Mouse (Mus musculus) cerebellum, adult 9-10 months (tissue): ENCODE data around the gene Ptprj.

Experiments
- DNase-seq: peaks from one replicate; pipeline ENCODE4 v3.0.0; 2022

Ptprj gene

DNA sequence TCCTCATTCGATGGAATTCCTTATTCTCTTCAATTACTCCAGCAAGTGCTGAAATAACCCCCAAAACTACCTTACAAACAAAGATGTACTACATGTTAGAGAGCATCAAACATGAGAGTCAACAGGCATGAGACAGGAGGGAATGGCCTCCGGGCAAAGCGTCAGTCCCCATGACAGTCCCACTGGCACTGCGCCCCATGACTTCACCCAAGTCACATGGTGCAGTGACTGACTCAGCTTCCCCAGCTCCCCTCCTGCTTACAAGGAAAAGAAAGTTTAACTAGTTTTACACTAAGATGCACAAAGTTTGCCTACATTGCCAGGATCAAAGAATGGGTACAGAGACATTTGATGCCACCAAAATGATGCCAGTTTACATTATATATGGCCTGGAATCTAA is 71.2 kb downstream of the Ptprj start:
- DNase-seq = no peak

GRCm38 (mm10) chr2:90506143-90506542 is 74.3 kb downstream of the Ptprj start:
- DNase-seq = no peak

DNA sequence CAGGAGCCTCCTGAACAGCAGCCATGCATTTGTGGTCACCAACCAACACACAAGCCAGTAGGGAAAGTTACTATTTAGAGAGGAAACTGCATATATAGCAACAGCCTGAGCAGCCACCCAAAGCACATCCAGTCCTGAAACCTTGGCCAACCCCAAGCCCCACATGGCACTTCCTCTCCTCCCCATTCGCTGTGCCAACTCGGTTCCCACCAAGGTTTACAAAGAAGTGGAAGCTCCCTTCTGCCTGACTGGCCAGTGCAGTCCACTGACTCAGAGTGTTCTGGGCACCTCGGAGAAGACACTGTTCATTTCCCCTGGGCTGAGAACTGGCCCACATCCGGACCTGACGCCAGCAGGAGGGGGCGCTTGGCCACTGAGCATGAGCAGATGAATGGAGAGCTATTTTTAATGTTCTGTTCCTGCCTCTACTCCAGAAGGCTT is 75.7 kb downstream of the Ptprj start:
- DNase-seq = peak; percentile 94

- no peak for DNase-seq
Measured at GRCm38 (mm10) chr2:90503182-90503833, 77.1 kb downstream of the Ptprj start.

- no peak for DNase-seq
Measured at GRCm38 (mm10) chr2:90502738-90503137, 77.7 kb downstream of the Ptprj start.

GRCm38 (mm10) chr2:90501708-90502107 is 78.7 kb downstream of the Ptprj start:
- peak; percentile 53 for DNase-seq

DNA sequence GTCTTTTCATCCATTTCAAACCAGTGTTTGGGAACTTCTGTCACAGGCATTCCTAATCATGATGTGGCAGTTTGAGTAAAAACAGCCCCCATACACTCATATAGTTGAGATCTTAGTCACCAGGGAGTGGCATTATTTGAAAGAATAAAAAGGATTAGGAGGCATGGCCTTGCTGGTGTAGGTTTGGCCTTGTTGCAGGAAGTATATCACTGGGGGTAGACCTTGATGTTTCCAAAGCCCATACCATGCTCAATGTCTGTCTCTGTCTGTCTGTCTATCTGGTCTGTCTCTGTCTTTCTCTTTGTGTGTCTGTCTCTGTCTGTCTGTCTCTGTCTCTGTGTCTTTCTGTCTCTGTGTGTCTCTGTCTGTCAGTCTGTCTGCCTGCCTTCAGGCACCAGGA is 79.6 kb downstream of the Ptprj start:
- no peak for DNase-seq

DNA sequence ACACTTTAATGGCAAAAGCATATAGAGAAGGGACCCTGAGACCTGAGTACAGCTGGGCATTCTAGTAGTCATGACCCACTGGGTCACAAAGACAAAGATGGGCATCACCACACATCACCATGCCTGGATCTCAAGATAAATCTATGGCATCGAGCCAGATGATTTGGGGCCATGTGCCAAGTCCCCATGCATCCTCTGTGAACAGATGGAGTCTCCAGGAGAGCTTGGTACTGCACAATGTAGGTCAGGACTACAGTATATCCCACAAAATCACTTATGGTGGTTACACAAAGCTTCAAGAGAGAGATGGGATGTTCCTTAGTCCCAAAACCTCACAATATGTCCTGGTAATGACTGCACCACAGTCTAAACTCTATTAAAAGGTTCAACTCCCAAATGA is 81.4 kb downstream of the Ptprj start:
- peak; percentile 98 for DNase-seq

DNA sequence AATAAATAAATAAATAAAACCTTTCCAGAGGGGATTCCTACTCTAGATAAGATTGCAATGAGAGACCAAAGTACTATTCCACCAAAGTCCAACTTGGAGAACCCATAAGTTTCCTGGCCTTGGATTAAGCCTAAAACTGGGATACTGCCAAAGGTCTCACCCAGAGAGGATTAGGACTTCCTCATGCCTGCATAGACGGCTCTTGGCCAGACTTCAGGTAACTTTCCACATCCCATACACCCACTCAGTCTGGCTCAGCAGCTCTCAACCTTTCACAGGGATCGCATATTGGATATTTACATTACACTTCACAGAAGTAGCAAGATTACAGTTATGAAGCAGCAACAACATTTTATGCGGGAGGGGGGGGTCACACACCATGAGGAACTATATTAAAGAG is 82.9 kb downstream of the Ptprj start:
- DNase-seq = peak; percentile 62

DNA sequence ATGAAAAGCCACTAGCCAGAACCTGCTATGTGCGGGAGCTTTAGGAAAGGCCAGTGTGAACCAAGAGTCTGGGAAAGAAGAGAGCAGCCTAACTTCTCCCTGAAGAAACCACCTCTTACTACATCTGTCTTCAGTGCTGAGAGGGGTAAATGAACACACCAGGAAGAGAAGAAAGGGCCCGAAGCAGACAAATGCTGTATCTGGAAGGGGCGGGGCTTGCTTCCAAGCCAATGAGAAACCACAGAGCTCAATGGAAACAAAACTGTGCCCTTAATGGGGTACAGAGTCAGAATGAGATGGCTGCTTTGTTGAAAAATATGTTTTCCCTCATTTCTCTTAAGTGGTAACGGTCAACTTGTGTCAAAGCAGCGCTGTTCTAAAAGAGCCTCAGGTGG is 83.8 kb downstream of the Ptprj start:
- DNase-seq = no peak

GRCm38 (mm10) chr2:90496012-90496679 is 84.3 kb downstream of the Ptprj start:
- DNase-seq = no peak

DNA sequence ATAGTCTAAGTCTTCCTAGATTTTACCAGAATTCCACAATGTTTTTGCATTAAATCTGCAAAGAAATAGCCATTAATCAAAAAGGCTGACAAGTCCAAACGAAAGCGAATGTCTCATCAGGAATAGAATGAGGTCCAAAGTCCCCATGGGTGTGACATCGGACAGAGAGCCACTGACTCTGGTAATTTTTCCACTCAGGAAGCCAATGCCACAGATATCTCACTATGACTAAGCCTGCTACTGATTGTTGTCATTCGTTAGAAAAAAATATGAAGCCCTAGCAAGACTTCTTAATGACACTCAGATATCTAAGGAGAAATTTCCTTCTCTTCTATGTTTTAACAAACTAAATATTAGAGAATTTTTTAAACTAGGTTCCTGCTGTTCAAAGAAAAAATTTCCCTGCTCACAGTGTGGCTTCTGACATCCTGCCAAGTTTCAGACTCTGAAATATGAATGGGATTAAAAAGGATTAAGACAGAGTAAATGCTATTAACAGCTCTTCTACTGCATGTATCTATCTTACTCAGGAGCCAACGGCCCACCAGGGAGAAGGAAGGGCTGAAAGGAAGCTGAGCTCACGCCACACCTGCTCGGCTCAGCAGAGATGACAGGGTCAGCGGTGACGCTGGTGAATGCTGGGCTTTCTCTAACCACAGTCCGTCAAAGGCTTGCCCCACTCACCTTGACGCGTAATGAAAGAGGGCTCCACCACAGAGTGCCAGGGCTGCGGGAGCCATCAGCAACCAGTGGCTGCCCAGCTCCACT is 90.0 kb downstream of the Ptprj start:
- DNase-seq = peak; percentile 77

DNA sequence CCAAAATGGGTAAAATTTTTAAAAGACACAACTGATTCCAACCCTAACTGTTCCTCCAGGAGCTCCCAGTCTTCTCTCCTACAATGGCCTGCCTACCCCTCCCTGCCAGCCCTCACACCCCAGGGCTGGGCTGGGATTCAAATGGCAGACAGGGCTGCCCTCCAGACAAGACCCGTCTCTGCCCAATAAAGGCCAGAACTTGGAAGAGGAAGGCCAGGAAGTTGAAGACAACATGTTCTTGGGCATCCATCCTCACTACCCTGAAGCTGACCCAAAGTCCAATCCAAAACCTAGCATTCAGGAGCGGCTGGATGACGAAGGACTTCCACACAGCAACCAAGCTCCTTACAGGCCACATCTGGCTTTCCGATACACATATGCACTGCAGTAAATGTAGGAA is 90.6 kb downstream of the Ptprj start:
- peak; percentile 76 for DNase-seq

DNA sequence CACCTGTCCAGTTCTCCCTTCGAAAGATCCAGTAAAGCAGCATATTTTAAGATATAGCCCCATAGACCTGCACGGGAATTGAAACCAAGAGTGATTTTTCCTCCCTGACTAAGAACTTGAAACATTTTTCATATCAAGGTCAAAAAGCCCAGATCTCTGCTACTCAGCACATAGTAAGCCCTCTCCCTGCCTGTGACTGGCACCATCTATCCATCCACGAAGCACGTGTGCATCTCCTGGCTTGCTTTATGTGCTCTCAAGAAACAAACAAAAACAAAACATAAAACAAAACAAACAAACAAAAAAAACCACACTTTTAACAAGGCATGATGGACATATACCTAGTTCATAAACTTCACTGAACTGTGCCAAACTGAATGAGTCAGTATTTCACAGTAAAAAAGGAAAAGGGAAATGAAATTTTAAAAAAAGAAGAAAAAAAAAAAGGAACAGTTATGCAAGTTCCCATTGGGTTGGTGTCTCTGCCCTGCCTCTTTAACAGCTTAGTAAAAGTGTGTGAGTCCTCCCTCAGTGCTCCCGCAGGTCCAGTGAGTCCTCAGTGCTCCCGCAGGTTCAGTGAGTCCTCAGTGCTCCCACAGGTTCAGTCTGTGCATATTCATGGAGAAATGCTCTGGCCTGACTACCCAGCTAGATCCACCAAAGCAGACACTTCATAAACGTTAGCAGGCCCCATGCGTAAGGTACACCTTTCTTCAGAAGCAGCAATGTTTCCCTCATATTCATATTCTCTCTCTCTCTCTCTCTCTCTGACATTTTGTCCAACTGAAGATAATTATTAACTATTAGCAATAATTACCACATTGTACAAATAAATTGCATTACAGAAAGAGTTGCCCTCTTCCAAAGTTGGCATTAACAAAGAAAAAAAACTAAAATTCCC is 91.5 kb downstream of the Ptprj start:
- DNase-seq = no peak

GRCm38 (mm10) chr2:90487471-90488238 is 92.8 kb downstream of the Ptprj start:
- DNase-seq = no peak

DNA sequence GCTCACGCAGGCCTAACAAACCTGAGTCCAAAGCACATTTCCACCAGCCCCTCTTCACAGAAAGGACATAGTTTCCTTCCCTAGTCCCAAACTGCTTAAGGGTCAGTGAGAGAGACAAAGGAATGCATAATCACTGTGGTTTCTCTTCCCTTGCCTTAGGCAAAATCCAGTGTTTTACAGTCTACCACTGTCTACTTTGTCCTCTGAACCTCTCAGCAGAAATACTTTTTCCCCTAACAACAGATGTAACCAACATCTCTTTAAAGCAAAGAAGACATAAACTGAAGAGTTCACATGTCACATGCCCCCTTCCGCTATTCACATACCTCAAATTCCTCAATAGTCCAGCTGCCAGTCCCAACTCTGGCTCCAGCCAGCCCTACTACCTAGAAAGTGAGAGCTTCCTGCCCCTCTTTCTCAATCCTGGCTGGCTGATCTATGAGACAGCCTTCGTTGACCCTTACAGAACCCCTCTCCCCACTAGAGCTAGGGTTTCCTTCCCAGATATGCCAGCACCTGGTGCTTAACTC is 94.2 kb downstream of the Ptprj start:
- no peak for DNase-seq

- no peak for DNase-seq
Measured at GRCm38 (mm10) chr2:90481505-90481904, 98.9 kb downstream of the Ptprj start.

DNA sequence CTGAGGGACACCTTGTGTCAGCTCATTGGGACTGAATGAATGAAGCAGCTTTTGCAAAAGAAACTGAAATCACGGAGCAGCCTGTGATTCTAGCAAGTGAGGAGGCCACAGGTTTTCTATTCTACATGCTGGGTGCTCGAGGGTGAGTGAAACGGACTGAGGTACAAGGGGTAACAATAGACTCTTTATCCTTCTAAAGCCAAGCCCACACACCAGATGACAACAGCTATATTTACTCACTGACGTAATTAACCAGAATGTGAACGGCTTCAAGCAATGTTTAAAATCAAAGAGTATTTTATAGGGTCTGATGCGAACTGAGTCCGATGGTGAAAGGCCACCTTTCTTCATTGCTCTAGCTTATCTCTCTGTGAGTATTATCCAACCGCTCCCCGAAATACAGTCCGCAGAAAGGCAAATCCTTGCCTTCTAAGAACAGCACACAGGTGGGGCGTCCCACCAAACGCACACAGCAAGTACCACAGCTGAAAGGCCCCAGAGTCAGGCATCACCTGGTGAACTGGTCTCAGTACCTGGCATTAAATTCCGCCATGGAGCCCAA is 99.6 kb downstream of the Ptprj start:
- DNase-seq = peak; percentile 7

GRCm38 (mm10) chr2:90478531-90478930 is 101.9 kb downstream of the Ptprj start:
- no peak for DNase-seq

DNA sequence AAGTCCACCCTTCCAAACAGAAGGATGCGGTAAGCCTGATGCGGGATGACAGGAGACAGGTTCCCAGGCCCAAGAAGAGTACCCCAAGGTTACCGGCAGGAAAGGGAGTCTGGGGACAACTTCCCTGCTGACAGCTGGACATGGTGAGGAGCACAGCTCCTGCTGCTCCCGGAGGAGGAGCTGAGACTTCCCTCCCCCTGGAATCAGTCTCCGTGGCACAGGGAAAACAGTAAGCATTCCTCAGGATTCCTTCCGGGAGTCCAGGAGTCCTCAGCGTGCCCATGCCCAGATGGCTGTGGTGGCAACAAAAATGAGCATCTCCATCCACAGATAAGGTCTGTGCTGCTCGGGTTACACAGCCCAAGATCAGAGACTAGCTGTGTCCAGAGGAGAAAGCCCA is 102.8 kb downstream of the Ptprj start:
- peak; percentile 53 for DNase-seq

- DNase-seq = peak; percentile 29
Measured at GRCm38 (mm10) chr2:90476792-90477191, 103.7 kb downstream of the Ptprj start.

DNA sequence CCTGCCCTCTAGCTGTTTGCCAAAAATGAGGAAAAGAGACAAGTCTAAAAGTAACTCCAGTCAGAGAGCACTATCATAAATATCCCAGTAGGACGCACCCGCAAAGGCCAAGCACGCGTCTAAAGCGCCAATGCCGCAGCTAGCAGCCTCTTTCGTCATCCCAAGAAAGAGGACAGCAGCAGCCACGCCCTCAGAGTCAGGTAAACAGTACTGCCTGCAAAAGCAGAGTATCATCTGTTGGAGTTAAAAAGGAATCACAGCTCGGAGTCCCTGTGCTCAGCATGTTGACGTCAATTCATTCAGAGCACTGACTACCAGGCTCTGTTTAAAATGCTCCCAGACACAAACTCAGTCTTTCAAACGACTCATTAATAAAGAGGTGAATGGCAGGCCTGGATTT is 104.1 kb downstream of the Ptprj start:
- DNase-seq = no peak
